Mouse (Mus musculus) c-Kit-positive CD71-positive TER-119-negative erythroid progenitor cells, embryonic 14.5 days (primary cell): Measurements from ENCODE around the gene Iqcd.

ENCODE experiments used
- DNase-seq: peaks from one replicate; pipeline ENCODE4 v3.0.0-alpha.2; 2013; ENCODE audit warnings: low read depth

Gene Iqcd

GRCm38 (mm10) chr5:120588569-120589094, at the start of gene Iqcd, which contains the start of gene Tpcn1:
Gene Iqcd, plus strand, starts transcription at chr5:120589016.
Gene Tpcn1, minus strand, starts transcription at chr5:120588673.
- DNase-seq = peak; percentile 98

- DNase-seq = no peak
These were observed 40.5 kb upstream of the Iqcd start for GRCm38 (mm10) chr5:120548236-120548850.

GRCm38 (mm10) chr5:120550137-120550536, 38.7 kb upstream of the Iqcd start:
- DNase-seq = no peak

- DNase-seq = no peak
These were observed 38.1 kb upstream of the Iqcd start for GRCm38 (mm10) chr5:120550673-120551072.

- DNase-seq = no peak
These were observed 32.9 kb upstream of the Iqcd start for GRCm38 (mm10) chr5:120555871-120556270.

GRCm38 (mm10) chr5:120558041-120558440, 30.8 kb upstream of the Iqcd start:
- no peak for DNase-seq

GRCm38 (mm10) chr5:120558762-120559161, 30.1 kb upstream of the Iqcd start:
- no peak for DNase-seq

- no peak for DNase-seq
These were observed 28.6 kb upstream of the Iqcd start for GRCm38 (mm10) chr5:120560129-120560615.

GRCm38 (mm10) chr5:120560616-120561311, 28.1 kb upstream of the Iqcd start:
- no peak for DNase-seq

GRCm38 (mm10) chr5:120562956-120563913, 25.6 kb upstream of the Iqcd start:
- DNase-seq = no peak

- no peak for DNase-seq
These were observed 24.9 kb upstream of the Iqcd start for GRCm38 (mm10) chr5:120563914-120564311.

GRCm38 (mm10) chr5:120565171-120565905, 23.5 kb upstream of the Iqcd start:
- DNase-seq = no peak

GRCm38 (mm10) chr5:120566101-120566500, 22.7 kb upstream of the Iqcd start:
- DNase-seq = no peak

- DNase-seq = no peak
These were observed 22.0 kb upstream of the Iqcd start for GRCm38 (mm10) chr5:120566681-120567252.

GRCm38 (mm10) chr5:120567253-120567701, 21.5 kb upstream of the Iqcd start:
- no peak for DNase-seq

GRCm38 (mm10) chr5:120567761-120568211, 21.0 kb upstream of the Iqcd start:
- no peak for DNase-seq

GRCm38 (mm10) chr5:120568336-120568768, 20.5 kb upstream of the Iqcd start:
- no peak for DNase-seq

GRCm38 (mm10) chr5:120568964-120569363, 19.9 kb upstream of the Iqcd start:
- no peak for DNase-seq

- no peak for DNase-seq
These were observed 19.0 kb upstream of the Iqcd start for GRCm38 (mm10) chr5:120569791-120570190.

GRCm38 (mm10) chr5:120570289-120570897, 18.4 kb upstream of the Iqcd start:
- no peak for DNase-seq
